Mouse (Mus musculus) Patski (cell line): Measurements from ENCODE around the gene Nell1. TPM values are rescaled to one million over a fixed set of nuclear protein-coding genes. Genes with fewer than 3 reads are reported as not detected.

Source experiments
- ATAC-seq: fragments of 100-300 bp; one replicate; pipeline ENCODE4 v1.8.0; 2021
- CTCF ChIA-PET: fragments of 350-600 bp; sonication (Branson Sonifier 250); formaldehyde crosslinking; loops from one replicate; lab custom pipeline; 2022; ENCODE audit warnings: inconsistent platforms; lab: Charles Lee
- POLR2A ChIA-PET: fragments of 350-600 bp; sonication (Branson Sonifier 250); formaldehyde crosslinking; loops from one replicate; lab custom pipeline; 2022; ENCODE audit warnings: antibody characterized with exemption, inconsistent platforms; lab: Charles Lee
- DNase-seq: peaks from one replicate; pipeline ENCODE4 v3.0.0-alpha.2; 2011; ENCODE audit warnings: low read depth, low spot score
- H3K27me3 ChIP-seq: fragments of 371-371 bp; one replicate; pipeline ENCODE4 v1.5.1; 2021
- CTCF ChIP-seq: fragments of 100-300 bp; IDR thresholded peaks from one replicate; pipeline ENCODE4 v1.5.1; 2021
- in situ Hi-C: fragments of 300-500 bp; cut with MboI; formaldehyde crosslinking; loops from 3 replicates; pipeline ENCODE4 v1.11.1; 2018; ENCODE audit warnings: low pct_unique_long_range_greater_than_20kb, mixed read lengths
- polyA plus RNA-seq: library from polyadenylated mRNA; unstranded; gene quantifications from one replicate; pipeline ENCODE4 v1.2.3, GENCODE M21; 2021

Nell1 gene
- polyA plus RNA-seq, 1 experiment from 2014 or later: 0.05 TPM

GRCm38 (mm10) chr7:50241634-50242273 is 267.1 kb downstream of the Nell1 start:
- DNase-seq (no peak), ATAC-seq (no peak)
- TF ChIP-seq CTCF: no peak
- in situ Hi-C loops: no loop called here
- ChIA-PET POLR2A (no interaction called here), CTCF (interaction anchor here (1.4 kb wide), 1 partner anchor 10 kb away, joined by 5 read pairs; no protein-coding TSS in a partner anchor)
- H3K27me3 ChIP-seq: no peaks in the 10 kb centered on the region

GRCm38 (mm10) chr7:50253166-50253565 is 278.5 kb downstream of the Nell1 start:
- no peak for TF ChIP-seq CTCF
- DNase-seq (no peak), ATAC-seq (no peak)
- no peaks in the 10 kb centered on the region for H3K27me3 ChIP-seq
- ChIA-PET POLR2A (no interaction called here), CTCF (interaction anchor here (1.9 kb wide), 1 partner anchor 11 kb away, joined by 5 read pairs; no protein-coding TSS in a partner anchor)
- in situ Hi-C loops: no loop called here

- TF ChIP-seq CTCF: no peak
- ChIA-PET POLR2A (no interaction called here), CTCF (interaction anchor here (0.7 kb wide), 1 partner anchor 9 kb away, joined by 3 read pairs; no protein-coding TSS in a partner anchor)
- in situ Hi-C loops: no loop called here
- ATAC-seq (no peak), DNase-seq (no peak)
- peaks cover 8% of the 10 kb centered on the region for H3K27me3 ChIP-seq
Observed at GRCm38 (mm10) chr7:50260016-50260415, 285.4 kb downstream of the Nell1 start.

GRCm38 (mm10) chr7:50295508-50295907 is 320.8 kb downstream of the Nell1 start:
- no peaks in the 10 kb centered on the region for H3K27me3 ChIP-seq
- DNase-seq (no peak), ATAC-seq (no peak)
- CTCF ChIA-PET: interaction anchor here (0.9 kb wide), 1 partner anchor 17 kb away, joined by 3 read pairs; no protein-coding TSS in a partner anchor
- TF ChIP-seq CTCF: no peak
- POLR2A ChIA-PET: no interaction called here
- in situ Hi-C loops: no loop called here

GRCm38 (mm10) chr7:50338226-50338625 is 363.6 kb downstream of the Nell1 start:
- ATAC-seq (no peak), DNase-seq (no peak)
- in situ Hi-C loops: no loop called here
- ChIA-PET CTCF (interaction anchor here (1.5 kb wide), 1 partner anchor 204 kb away, joined by 3 read pairs; no protein-coding TSS in a partner anchor), POLR2A (interaction anchor here (0.6 kb wide), 1 partner anchor 11 kb away, joined by 3 read pairs; no protein-coding TSS in a partner anchor)
- no peak for TF ChIP-seq CTCF
- H3K27me3 ChIP-seq: no peaks in the 10 kb centered on the region

- CTCF ChIA-PET: interaction anchor here (1.5 kb wide), 1 partner anchor 204 kb away, joined by 3 read pairs; no protein-coding TSS in a partner anchor
- TF ChIP-seq CTCF: no peak
- no peaks in the 10 kb centered on the region for H3K27me3 ChIP-seq
- in situ Hi-C loops: no loop called here
- ATAC-seq (no peak), DNase-seq (no peak)
- POLR2A ChIA-PET: interaction anchor here (0.6 kb wide), 1 partner anchor 12 kb away, joined by 3 read pairs; no protein-coding TSS in a partner anchor
Observed at GRCm38 (mm10) chr7:50338757-50339156, 364.1 kb downstream of the Nell1 start.

GRCm38 (mm10) chr7:50351564-50351963 is 376.9 kb downstream of the Nell1 start:
- CTCF ChIA-PET: no interaction called here
- H3K27me3 ChIP-seq: no peaks in the 10 kb centered on the region
- no peak for ATAC-seq
- DNase-seq: no peak
- no peak for TF ChIP-seq CTCF
- POLR2A ChIA-PET: no interaction called here
- in situ Hi-C loops: no loop called here

GRCm38 (mm10) chr7:50357213-50357612 is 382.5 kb downstream of the Nell1 start:
- DNase-seq (no peak), ATAC-seq (no peak)
- TF ChIP-seq CTCF: no peak
- POLR2A ChIA-PET: no interaction called here
- H3K27me3 ChIP-seq: no peaks in the 10 kb centered on the region
- CTCF ChIA-PET: interaction anchor here (1.6 kb wide), 1 partner anchor 28 kb away, joined by 4 read pairs; no protein-coding TSS in a partner anchor
- in situ Hi-C loops: no loop called here

GRCm38 (mm10) chr7:50362039-50362438 is 387.4 kb downstream of the Nell1 start:
- ATAC-seq (no peak), DNase-seq (no peak)
- POLR2A ChIA-PET: no interaction called here
- CTCF ChIA-PET: interaction anchor here (1.2 kb wide), 1 partner anchor 11 kb away, joined by 3 read pairs; no protein-coding TSS in a partner anchor
- H3K27me3 ChIP-seq: no peaks in the 10 kb centered on the region
- no peak for TF ChIP-seq CTCF
- in situ Hi-C loops: no loop called here

GRCm38 (mm10) chr7:50374876-50375275 is 400.2 kb downstream of the Nell1 start:
- H3K27me3 ChIP-seq: no peaks in the 10 kb centered on the region
- ATAC-seq: no peak
- TF ChIP-seq CTCF: no peak
- in situ Hi-C loops: no loop called here
- POLR2A ChIA-PET: no interaction called here
- no peak for DNase-seq
- CTCF ChIA-PET: no interaction called here

GRCm38 (mm10) chr7:50410421-50410820 is 435.8 kb downstream of the Nell1 start:
- no peak for DNase-seq
- no peak for ATAC-seq
- CTCF ChIA-PET: interaction anchor here (1.4 kb wide), 1 partner anchor 17 kb away, joined by 5 read pairs; no protein-coding TSS in a partner anchor
- in situ Hi-C loops: no loop called here
- TF ChIP-seq CTCF: no peak
- no peaks in the 10 kb centered on the region for H3K27me3 ChIP-seq
- POLR2A ChIA-PET: no interaction called here
